Mouse (Mus musculus) forebrain, embryonic 12.5 days (tissue): Measurements from ENCODE around the gene Trim75. TPM values are rescaled to one million over a fixed set of nuclear protein-coding genes. Genes with fewer than 3 reads are reported as not detected.

Experiments used
- ATAC-seq: fragments of 200-750 bp; cut with Nextera tagmentation; 2 replicates; pipeline ENCODE4 v1.8.0; 2017; ENCODE audit warnings: moderate TSS enrichment; ENCODE audit not compliant: low FRiP score
- H3K27ac ChIP-seq: fragments of 300-500 bp; sonication (generic); 2 replicates; pipeline ENCODE4 v1.5.1; 2016; ENCODE audit warnings: mild to moderate bottlenecking
- H3K27me3 ChIP-seq: fragments of 300-500 bp; sonication (generic); 2 replicates; pipeline ENCODE4 v1.6.1; 2016; ENCODE audit warnings: mild to moderate bottlenecking
- H3K36me3 ChIP-seq: fragments of 300-500 bp; sonication (generic); replicated peaks from 2 replicates; pipeline ENCODE4 v1.6.1; 2016; ENCODE audit warnings: mild to moderate bottlenecking
- H3K4me1 ChIP-seq: fragments of 300-500 bp; sonication (generic); 2 replicates; pipeline ENCODE4 v1.6.1; 2016
- H3K4me2 ChIP-seq: fragments of 300-500 bp; sonication (generic); 2 replicates; pipeline ENCODE4 v1.6.1; 2016; ENCODE audit warnings: mild to moderate bottlenecking, moderate library complexity
- H3K4me3 ChIP-seq: fragments of 300-500 bp; sonication (generic); replicated peaks from 2 replicates; pipeline ENCODE4 v1.5.1; 2016; ENCODE audit warnings: mild to moderate bottlenecking
- H3K9ac ChIP-seq: fragments of 300-500 bp; sonication (generic); 2 replicates; pipeline ENCODE4 v1.6.1; 2016; ENCODE audit warnings: mild to moderate bottlenecking
- H3K9me3 ChIP-seq: fragments of 300-500 bp; sonication (generic); 2 replicates; pipeline ENCODE4 v1.6.1; 2016
- WGBS: fragments of 180-500 bp; shearing (Covaris S2); methylation state at CpG from one replicate; pipeline ENCODE4 v1.1.7; 2016; 5-methylcytosine and 5-hydroxymethylcytosine counted together
- polyA plus RNA-seq: library from polyadenylated mRNA; unstranded; fragments of >200 nt; fragmentation: Nextera tagmentation; extraction: Ambion mirVana; gene quantifications from 2 replicates; pipeline ENCODE4 v1.2.1, GENCODE M21; 2016

Gene Trim75
- polyA plus RNA-seq, 1 experiment from 2014 or later: not detected

DNA sequence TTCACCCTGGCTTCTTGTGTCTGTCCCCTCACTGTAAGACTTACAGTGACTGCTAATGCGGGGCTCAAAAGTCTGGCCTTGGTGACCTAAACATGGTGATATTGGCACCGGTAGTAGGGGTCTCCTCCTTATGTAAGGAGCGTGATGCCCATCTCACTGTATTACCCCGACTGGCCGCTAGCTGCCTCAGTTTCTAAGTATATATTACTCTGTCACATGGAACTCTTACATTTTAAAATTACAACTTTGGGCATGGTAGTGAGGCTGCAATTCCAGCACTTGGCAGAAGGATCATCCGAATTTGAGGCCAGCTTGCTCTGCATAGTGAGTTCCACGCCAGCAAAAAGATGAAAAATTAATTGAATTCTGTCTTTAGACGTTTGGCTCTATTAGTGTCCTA lies 46.6 kb downstream of the Trim75 start:
- no peak overlapping the region for H3K27ac ChIP-seq
- no peak overlapping the region for H3K4me3 ChIP-seq
- H3K9ac ChIP-seq: no peak overlapping the region
- no peak; the same call in 1 of the 2 replicates for ATAC-seq
- no peaks in the 10 kb centered on the region for H3K9me3 ChIP-seq
- H3K4me1 ChIP-seq: peaks cover 3% of the 10 kb centered on the region; the same call in 1 of the 2 replicates
- WGBS: 86% methylated on average over 8 of the region's 8 CpGs
- no peak overlapping the region for H3K4me2 ChIP-seq
- H3K27me3 ChIP-seq: peaks cover 14% of the 10 kb centered on the region
- no peaks in the 10 kb centered on the region for H3K36me3 ChIP-seq

DNA sequence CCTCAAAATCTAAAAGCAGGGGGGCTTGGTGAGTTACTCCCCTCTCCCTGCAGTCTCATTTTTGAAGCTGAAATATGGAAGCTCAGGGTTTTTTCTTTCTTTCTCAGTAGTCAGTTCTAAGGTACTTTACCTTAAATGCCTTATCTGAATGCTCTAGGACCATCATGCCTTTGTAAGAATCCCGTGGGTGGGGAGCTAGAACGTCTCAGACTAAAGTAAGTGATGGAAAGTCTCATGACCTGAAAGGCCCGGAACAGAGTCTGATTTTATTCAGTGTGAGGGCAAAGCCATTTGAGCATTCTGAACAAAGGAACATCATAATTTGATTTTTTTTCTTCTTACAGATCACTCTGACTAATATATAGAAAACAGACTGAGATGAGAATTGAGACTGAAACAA lies 52.6 kb downstream of the Trim75 start:
- no peak for ATAC-seq
- H3K27ac ChIP-seq: no peak overlapping the region
- H3K36me3 ChIP-seq: no peaks in the 10 kb centered on the region
- no peak overlapping the region for H3K9ac ChIP-seq
- WGBS: 75% methylated on average over 3 of the region's 3 CpGs
- no peaks in the 10 kb centered on the region for H3K9me3 ChIP-seq
- no peaks in the 10 kb centered on the region for H3K27me3 ChIP-seq
- no peak overlapping the region for H3K4me3 ChIP-seq
- no peak overlapping the region for H3K4me2 ChIP-seq
- H3K4me1 ChIP-seq: no peaks in the 10 kb centered on the region

Other genes starting within 250 kb of the Trim75 start
- gene Klhl2, start 137.8 kb downstream of the Trim75 start, polyA plus RNA-seq: 22.1 and 28.9 TPM in 2 replicates
- gene Tmem192, start 40.6 kb downstream of the Trim75 start, polyA plus RNA-seq: 14.6 and 16.1 TPM in 2 replicates
- gene Trim61, start 30.7 kb upstream of the Trim75 start, polyA plus RNA-seq: 0.09 and 0.13 TPM in 2 replicates
- gene Trim60, start 30.8 kb upstream of the Trim75 start, polyA plus RNA-seq: not detected in 2 replicates
- gene Apela, start 49.5 kb upstream of the Trim75 start, polyA plus RNA-seq: 3.6 and 6.8 TPM in 2 replicates
- not detected in 2 replicates for gene Gm10663, start 87.2 kb upstream of the Trim75 start, polyA plus RNA-seq
- not detected in 2 replicates for gene BC030870, start 141.7 kb upstream of the Trim75 start, polyA plus RNA-seq